Mouse (Mus musculus): ENCODE results near the gene Hapln3. TPM values are rescaled to one million over a fixed set of nuclear protein-coding genes. Genes with fewer than 3 reads are reported as not detected.

Gene Hapln3
- total RNA-seq (2021) = 1 to 10 TPM; 1.4 to 1.9 TPM
- long read RNA-seq, experiment 1 = 0 reads
- long read RNA-seq, experiment 2 = 0 reads

- no peak within 1 kb of the TSS for H3K27ac ChIP-seq
- TF ChIP-seq CTCF (IDR thresholded peaks at IDR 0.05) = no peak
- intact Hi-C loops (cut with DNase I) = no loop called here
- peak within 1 kb of the TSS; percentile 15 for H3K4me3 ChIP-seq
- DNase-seq (ENCODE audit: extremely low spot score in 1 of 2, low spot score in 2 of 2) = no peak
Observed at GRCm38 (mm10) chr7:79130843-79131444, at the start of gene Hapln3. Gene Hapln3 (minus strand): TSS chr7:79131018.

- DNase-seq (ENCODE audit: extremely low spot score in 1 of 2, low spot score in 2 of 2) = no peak
- intact Hi-C loops (cut with DNase I) = no loop called here
- H3K4me3 ChIP-seq = no peak overlapping the region
Observed at GRCm38 (mm10) chr7:79173800-79174199, 43.0 kb upstream of the Hapln3 start.

GRCm38 (mm10) chr7:79171782-79172181, 41.0 kb upstream of the Hapln3 start:
- intact Hi-C loops (cut with DNase I) = no loop called here

More at GRCm38 (mm10) chr7:79173800-79174199, 43.0 kb upstream of the Hapln3 start:
- no peak for TF ChIP-seq CTCF (IDR thresholded peaks at IDR 0.05)
- H3K27ac ChIP-seq = no peak overlapping the region

GRCm38 (mm10) chr7:79167006-79167562, 36.3 kb upstream of the Hapln3 start:
- intact Hi-C loops (cut with DNase I) = no loop called here
- Histone ChIP-seq H3K4me3 (no peak overlapping the region), H3K27ac (no peak overlapping the region)
- no peak for TF ChIP-seq CTCF (IDR thresholded peaks at IDR 0.05)
- DNase-seq (ENCODE audit: extremely low spot score in 1 of 2, low spot score in 2 of 2) = no peak

More at GRCm38 (mm10) chr7:79171782-79172181, 41.0 kb upstream of the Hapln3 start:
- no peak for DNase-seq (ENCODE audit: extremely low spot score in 1 of 2, low spot score in 2 of 2)
- no peak for TF ChIP-seq CTCF (IDR thresholded peaks at IDR 0.05)
- no peak overlapping the region for H3K27ac ChIP-seq
- H3K4me3 ChIP-seq = no peak overlapping the region

- intact Hi-C loops (cut with DNase I) = no loop called here
- TF ChIP-seq CTCF (IDR thresholded peaks at IDR 0.05) = no peak
- Histone ChIP-seq H3K27ac (no peak overlapping the region), H3K4me3 (no peak overlapping the region)
- no peak for DNase-seq (ENCODE audit: extremely low spot score in 1 of 2, low spot score in 2 of 2)
Observed at GRCm38 (mm10) chr7:79159406-79159805, 28.6 kb upstream of the Hapln3 start.

GRCm38 (mm10) chr7:79149522-79149921, 18.7 kb upstream of the Hapln3 start:
- no peak for TF ChIP-seq CTCF (IDR thresholded peaks at IDR 0.05)
- H3K4me3 ChIP-seq = peak overlapping the region; percentile 44; the same call in 1 of the 2 replicates
- no peak overlapping the region for H3K27ac ChIP-seq
- DNase-seq (ENCODE audit: extremely low spot score in 1 of 2, low spot score in 2 of 2) = no peak
- intact Hi-C loops (cut with DNase I) = loop anchor here (2.0 kb wide), 1 partner anchor 45 kb away; no protein-coding TSS in a partner anchor

- no peak; the same call in 1 of the 2 replicates for TF ChIP-seq CTCF (IDR thresholded peaks at IDR 0.05)
- H3K27ac ChIP-seq = peak within 1 kb of the TSS; percentile 70
- peak within 1 kb of the TSS; percentile 44 for H3K4me3 ChIP-seq
- peak; percentile 69 to 77 for DNase-seq (ENCODE audit: extremely low spot score in 1 of 2, low spot score in 2 of 2)
- intact Hi-C loops (cut with DNase I) = loop anchor here (2.0 kb wide), 1 partner anchor 46 kb away; no protein-coding TSS in a partner anchor
Observed at GRCm38 (mm10) chr7:79148711-79149266, 18.0 kb upstream of the Hapln3 start, which contains the start of gene Mfge8. Gene Mfge8 (minus strand): TSS chr7:79149060.

- peak overlapping the region; percentile 70; the same call in 1 of the 2 replicates for H3K27ac ChIP-seq
- intact Hi-C loops (cut with DNase I) = loop anchor here (2.0 kb wide), 1 partner anchor 47 kb away; no protein-coding TSS in a partner anchor
- DNase-seq (ENCODE audit: extremely low spot score in 1 of 2, low spot score in 2 of 2) = no peak
- no peak for TF ChIP-seq CTCF (IDR thresholded peaks at IDR 0.05)
- H3K4me3 ChIP-seq = peak overlapping the region; percentile 44
Observed at GRCm38 (mm10) chr7:79147931-79148653, 17.3 kb upstream of the Hapln3 start.

- Histone ChIP-seq H3K27ac (no peak overlapping the region), H3K4me3 (peak overlapping the region; percentile 11; the same call in 1 of the 2 replicates)
- intact Hi-C loops (cut with DNase I) = no loop called here
- TF ChIP-seq CTCF (IDR thresholded peaks at IDR 0.05) = no peak
- no peak for DNase-seq (ENCODE audit: extremely low spot score in 1 of 2, low spot score in 2 of 2)
Observed at GRCm38 (mm10) chr7:79147011-79147837, 16.4 kb upstream of the Hapln3 start.

GRCm38 (mm10) chr7:79140897-79141296, 10.1 kb upstream of the Hapln3 start:
- Histone ChIP-seq H3K27ac (no peak overlapping the region), H3K4me3 (no peak overlapping the region)
- DNase-seq (ENCODE audit: extremely low spot score in 1 of 2, low spot score in 2 of 2) = peak; percentile 74 to 83
- intact Hi-C loops (cut with DNase I) = loop anchor here (1.0 to 5.0 kb wide), 2 partner anchors 87 to 211 kb away; no protein-coding TSS in a partner anchor
- peak; percentile 99 for TF ChIP-seq CTCF (IDR thresholded peaks at IDR 0.05)

Data from left cerebral cortex, adult 2 months (tissue).